Mouse (Mus musculus) adrenal gland, postnatal 4 days (tissue): ENCODE data around the gene Nelfb. TPM values are rescaled to one million over a fixed set of nuclear protein-coding genes. Genes with fewer than 3 reads are reported as not detected.
"Not testable (repeated sequence)": the region's sequence is repeated elsewhere in the genome, so short reads cannot be mapped to it uniquely, and the experiment has no call there.

Source experiments
- DNase-seq, 2 experiments: peaks; one replicate each; pipeline ENCODE4 v3.0.0; 2021 to 2022; ENCODE audit warnings: low spot score in 2 of 2, mixed read lengths in 2 of 2
- long read RNA-seq, 2 experiments: library from polyadenylated mRNA; stranded (forward); transcript quantifications; one replicate each; pipeline ENCODE4 v2.0.0; 2021
- total RNA-seq, 2 experiments: library from RNA; stranded (reverse); gene quantifications; 2 replicates each; pipeline ENCODE4 v1.2.3; 2021

The Nelfb gene
- 10 to 100 TPM; 64.8 to 65.8 TPM for total RNA-seq
- long read RNA-seq, experiment 1, transcript Nelfb-201 (13 exons, 2,637 nt): major isoform, 96 of 129 reads
- long read RNA-seq, experiment 1, partial matches to known transcripts: 1 of 129 reads
- long read RNA-seq, experiment 1, other reads (novel, unspliced or antisense): 28 of 129 reads
- long read RNA-seq, experiment 2, transcript Nelfb-201 (13 exons, 2,637 nt): major isoform, 194 of 266 reads
- long read RNA-seq, experiment 2, partial matches to known transcripts: 17 of 266 reads
- long read RNA-seq, experiment 2, other reads (novel, unspliced or antisense): 51 of 266 reads

DNA sequence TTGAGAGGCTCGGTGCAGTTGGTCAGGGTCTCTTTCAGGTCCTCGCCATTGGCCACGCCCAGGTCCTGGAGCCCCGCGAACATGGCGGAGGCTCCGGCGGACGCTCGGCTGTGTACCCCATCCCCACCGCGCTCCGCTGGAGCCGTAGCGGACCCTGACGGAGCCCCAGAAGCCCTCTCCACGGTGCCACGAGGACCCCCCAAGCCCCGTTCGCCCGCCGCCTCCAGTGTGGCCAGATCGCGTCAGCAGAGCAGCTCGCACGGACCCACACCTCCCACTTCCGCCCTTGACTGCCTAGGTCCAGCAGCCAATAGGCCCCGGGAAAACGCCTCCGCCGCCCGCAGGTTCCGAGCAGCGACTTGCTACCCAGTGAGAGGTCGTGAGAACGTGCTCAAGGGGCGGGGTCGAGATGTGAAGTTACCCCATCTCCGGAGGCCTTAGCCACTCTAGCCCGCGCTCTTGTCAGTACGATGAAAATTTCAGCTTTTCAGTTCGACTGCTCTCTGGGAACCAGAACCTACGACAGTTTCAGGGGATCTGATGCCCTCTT, at the start of gene Nelfb:
Gene Nelfb (minus strand): TSS at position 369 of the 550 bp plus-strand sequence.
- DNase-seq: peak; percentile 76 to 84

DNA sequence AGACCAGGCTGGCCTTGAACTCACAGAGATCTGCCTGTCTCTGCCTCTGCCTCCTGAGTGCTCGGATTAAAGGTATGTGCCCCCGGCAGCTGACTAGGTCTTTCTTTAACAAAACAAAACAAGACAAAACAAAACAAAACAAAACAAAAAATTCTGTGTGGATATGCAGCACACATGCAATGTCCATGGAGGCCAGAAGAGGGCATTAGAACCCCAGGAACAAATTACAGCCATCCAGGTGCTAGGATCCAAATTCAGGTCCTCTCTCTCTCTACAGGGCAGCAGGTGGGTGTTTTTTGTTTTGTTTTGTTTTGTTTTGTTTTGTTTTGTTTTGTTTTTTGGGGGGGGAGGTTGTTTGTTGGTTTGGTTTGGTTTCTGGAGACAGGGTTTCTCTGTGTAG, 47.6 kb upstream of the Nelfb start:
- DNase-seq: no peak

DNA sequence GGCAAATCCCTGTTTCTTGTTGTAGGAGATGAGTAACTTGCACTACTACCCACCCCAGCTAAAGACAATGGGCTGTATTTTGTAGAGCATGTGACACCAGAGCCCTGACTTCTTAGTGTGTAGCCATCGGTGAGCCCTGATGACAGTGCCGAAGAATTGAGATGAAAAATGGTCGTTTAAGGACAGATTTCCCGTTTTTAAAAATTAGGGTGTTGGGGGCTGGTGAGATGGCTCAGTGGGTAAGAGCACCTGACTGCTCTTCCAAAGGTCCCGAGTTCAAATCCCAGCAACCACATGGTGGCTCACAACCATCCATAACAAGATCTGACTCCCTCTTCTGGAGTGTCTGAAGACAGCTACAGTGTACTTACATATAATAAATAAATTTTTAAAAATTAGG, 46.0 kb upstream of the Nelfb start:
- not testable (repeated sequence) for DNase-seq

DNA sequence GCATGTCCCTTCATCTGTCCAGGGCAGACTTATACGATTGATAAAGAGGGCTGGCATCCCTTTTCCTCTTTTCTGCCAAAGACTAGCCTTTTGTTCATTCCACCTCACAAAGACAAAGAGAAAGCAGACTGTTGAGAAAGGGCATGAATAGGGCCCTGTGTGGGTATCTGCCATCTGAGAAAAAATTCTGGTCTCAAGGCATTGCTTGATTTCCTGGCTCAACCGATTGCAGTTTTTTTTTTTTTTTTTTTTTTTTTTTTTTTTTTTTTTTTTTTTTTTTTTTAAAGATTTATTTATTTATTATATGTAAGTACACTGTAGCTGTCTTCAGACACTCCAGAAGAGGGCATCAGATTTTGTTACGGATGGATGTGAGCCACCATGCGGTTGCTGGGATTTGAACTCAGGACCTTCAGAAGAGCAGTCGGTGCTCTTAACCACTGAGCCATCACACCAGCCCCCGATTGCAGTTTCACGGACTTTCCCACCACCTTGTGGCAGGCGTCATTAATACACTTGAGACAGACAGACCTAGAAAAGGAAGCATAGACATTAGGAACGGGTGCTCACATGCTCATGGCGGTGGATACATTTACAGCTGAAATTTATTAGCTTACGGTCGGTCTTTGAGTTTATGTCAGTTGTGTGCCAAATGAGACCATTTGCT, 45.3 kb upstream of the Nelfb start:
- not testable (repeated sequence) for DNase-seq

- peak; percentile 63 to 79 for DNase-seq
These were observed 44.0 kb upstream of the Nelfb start, which contains the start of gene Tmem203 for GRCm38 (mm10) chr2:25255284-25255779. Gene Tmem203 (plus strand): TSS chr2:25255439.

DNA sequence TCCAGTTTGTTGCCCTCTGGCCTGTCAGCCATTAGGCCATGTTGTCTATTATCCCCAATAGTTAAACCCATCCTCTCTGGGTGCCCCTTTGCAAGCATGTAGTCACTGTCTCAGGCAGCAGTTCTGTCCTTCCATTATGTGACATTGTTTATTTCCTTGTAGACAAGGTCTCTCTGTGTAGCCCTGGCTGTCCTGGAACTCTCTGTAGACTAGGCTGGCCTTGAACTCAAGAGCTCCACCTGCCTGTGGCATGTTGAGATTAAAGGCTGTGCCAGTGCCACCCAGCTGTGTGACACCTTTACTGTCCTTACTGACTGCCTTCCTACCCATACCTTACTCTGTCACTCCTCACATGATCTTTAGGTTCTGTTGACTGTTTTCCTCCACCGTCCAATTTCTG, 41.0 kb upstream of the Nelfb start:
- no peak for DNase-seq

DNA sequence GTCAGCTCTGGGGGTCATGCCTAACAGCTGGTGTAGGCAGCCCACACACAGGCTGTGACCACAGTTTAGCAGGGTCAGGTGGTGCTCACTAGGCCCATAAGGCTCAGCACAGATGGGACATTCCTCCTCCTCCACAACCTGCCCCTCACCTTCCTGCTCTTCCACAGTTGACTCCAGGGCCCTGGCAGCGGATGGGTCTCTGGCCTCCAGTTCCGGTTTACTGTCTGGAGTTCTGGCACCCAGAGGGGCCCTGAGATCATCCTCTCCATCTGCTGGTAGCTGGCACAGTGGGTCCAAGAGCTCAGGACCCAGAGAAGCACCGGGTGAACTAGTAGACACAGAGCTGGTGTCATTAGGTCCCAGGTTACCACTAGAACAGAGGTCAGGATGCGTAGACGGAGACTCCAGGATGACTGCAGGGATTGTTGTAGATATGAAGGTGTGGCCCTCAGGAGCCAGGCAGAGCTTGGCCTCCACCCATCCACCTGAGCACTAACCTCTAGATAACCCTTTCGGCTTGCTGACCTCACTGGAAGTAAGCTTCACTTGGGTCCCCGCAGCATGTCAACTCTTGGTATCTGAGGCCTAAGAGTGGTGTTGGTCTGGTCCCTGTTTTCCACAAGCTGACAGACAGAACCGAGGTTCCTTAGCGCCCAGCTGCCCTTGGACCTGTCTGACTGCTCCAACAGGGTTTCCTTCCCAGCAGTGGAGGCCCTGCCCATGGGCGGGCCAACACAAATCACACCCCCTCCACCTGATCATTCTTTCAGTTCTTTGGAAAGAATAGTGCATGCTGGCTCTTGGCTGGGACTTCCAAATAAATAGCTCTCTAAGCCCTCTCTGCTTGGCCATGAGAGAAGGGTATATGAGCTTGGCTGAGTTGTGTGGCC, 35.1 kb upstream of the Nelfb start, which contains the start of gene AL732309.1:
Gene AL732309.1 (minus strand): TSS at position 681 of the 890 bp plus-strand sequence.
- no peak for DNase-seq

GRCm38 (mm10) chr2:25244144-25244543, 32.9 kb upstream of the Nelfb start:
- no peak for DNase-seq

DNA sequence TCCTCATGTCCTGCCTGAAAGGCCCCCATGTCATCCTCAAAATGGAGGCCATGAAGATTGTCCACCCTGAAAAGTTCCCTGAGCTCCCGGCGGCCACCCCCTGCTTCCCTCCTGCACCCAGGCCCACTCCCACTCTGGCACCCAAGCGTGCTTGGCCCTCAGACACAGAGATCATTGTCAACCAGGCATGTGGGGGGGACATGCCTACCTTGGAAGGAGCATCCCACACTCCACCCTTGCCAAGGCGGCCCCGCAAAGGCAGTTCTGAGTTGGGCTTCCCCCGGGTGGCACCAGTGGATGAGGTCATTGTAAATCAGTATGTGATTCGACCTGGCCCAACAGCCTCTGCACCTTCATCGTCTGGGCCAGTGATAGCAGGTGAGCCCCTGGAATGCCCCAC, 32.1 kb upstream of the Nelfb start:
- DNase-seq: no peak

- DNase-seq: no peak
These were observed 30.8 kb upstream of the Nelfb start, which contains the start of the genes Rnf208 and Cysrt1 for GRCm38 (mm10) chr2:25242101-25242506. Gene Rnf208 (plus strand): TSS chr2:25242255. Gene Cysrt1 (minus strand): TSS chr2:25242452.

- no peak for DNase-seq
These were observed 30.1 kb upstream of the Nelfb start for GRCm38 (mm10) chr2:25241438-25241775.

GRCm38 (mm10) chr2:25240723-25241437, 29.6 kb upstream of the Nelfb start:
- DNase-seq: peak; percentile 32 to 49

GRCm38 (mm10) chr2:25240310-25240709, 29.0 kb upstream of the Nelfb start:
- DNase-seq: no peak

DNA sequence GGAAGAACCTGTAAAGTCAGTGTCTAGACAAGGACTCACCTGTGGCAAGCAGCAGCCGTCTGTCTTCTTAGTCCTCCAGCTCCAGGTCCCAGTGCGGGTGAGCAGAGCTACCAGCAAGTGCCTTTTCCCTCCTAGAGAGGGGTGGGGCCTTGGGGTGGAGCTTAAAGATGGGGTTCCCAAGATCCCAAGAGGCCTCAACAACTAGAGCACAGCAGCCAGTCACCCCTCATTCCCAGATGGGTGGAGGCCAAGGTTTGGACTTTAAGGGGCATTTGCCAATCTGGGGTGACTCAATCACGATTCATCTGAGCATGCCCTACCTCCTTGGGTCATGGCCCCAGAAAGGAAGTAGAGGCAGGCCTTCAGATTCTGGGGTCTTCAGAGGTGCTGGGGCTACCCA, 28.5 kb upstream of the Nelfb start:
- no peak for DNase-seq

DNA sequence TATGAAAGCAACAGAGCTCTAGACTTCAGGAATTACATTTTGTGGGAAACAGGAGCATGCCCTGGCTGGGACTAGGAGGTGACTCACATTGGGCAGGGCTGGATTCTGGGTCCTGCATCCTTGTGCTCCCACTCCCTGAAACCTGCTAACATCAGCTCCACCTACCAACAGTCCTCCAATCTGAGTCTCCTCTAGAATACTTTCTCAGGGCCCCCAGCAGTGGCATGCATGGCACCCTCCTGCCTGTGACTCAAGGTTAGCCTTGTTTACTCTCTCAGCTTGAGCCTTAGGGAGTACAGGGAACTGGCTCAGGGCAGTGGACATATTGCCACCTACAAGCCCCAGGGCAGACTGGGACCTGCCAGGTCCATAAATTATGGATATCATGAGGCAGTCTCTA, 26.8 kb upstream of the Nelfb start:
- DNase-seq: no peak

- no peak for DNase-seq
These were observed 26.2 kb upstream of the Nelfb start for GRCm38 (mm10) chr2:25237522-25237921.

GRCm38 (mm10) chr2:25236614-25237013, 25.3 kb upstream of the Nelfb start, which contains the start of gene Rnf224:
Gene Rnf224 (minus strand): TSS chr2:25236787.
- no peak for DNase-seq

- no peak for DNase-seq
These were observed 23.4 kb upstream of the Nelfb start for GRCm38 (mm10) chr2:25234551-25235220.

- DNase-seq: no peak
These were observed 22.8 kb upstream of the Nelfb start, which contains the start of gene Slc34a3 for GRCm38 (mm10) chr2:25234050-25234449. Gene Slc34a3 (minus strand): TSS chr2:25234364.

- DNase-seq: no peak
These were observed 22.1 kb upstream of the Nelfb start for GRCm38 (mm10) chr2:25233421-25233820.
